Mouse (Mus musculus): ENCODE measurements around the gene Paqr7.

Gene Paqr7

GRCm38 (mm10) chr4:134542726-134543125 lies 46.2 kb downstream of the Paqr7 start:
- no peak for DNase-seq

GRCm38 (mm10) chr4:134543261-134543660 lies 46.8 kb downstream of the Paqr7 start:
- DNase-seq: peak; percentile 95

GRCm38 (mm10) chr4:134546814-134547705 lies 50.6 kb downstream of the Paqr7 start:
- DNase-seq: peak; percentile 64

- DNase-seq: peak; percentile 66
Observed at GRCm38 (mm10) chr4:134548169-134548938, 51.9 kb downstream of the Paqr7 start.

- DNase-seq: no peak
Observed at GRCm38 (mm10) chr4:134549899-134550298, 53.4 kb downstream of the Paqr7 start.

- peak; percentile 85 for DNase-seq
Observed at GRCm38 (mm10) chr4:134551494-134552316, 55.2 kb downstream of the Paqr7 start, which contains the start of gene Selenon. Gene Selenon (minus strand): TSS chr4:134552166.

GRCm38 (mm10) chr4:134553631-134554030 lies 57.1 kb downstream of the Paqr7 start:
- DNase-seq: no peak

GRCm38 (mm10) chr4:134555956-134556580 lies 59.6 kb downstream of the Paqr7 start:
- peak; percentile 55 for DNase-seq

- no peak for DNase-seq
Observed at GRCm38 (mm10) chr4:134557626-134558249, 61.2 kb downstream of the Paqr7 start.

- no peak for DNase-seq
Observed at GRCm38 (mm10) chr4:134558570-134559113, 62.1 kb downstream of the Paqr7 start.

GRCm38 (mm10) chr4:134559154-134559553 lies 62.7 kb downstream of the Paqr7 start:
- DNase-seq: no peak

All from lung, postnatal 10 days (tissue).